Mouse (Mus musculus) regulatory T cell (primary cell): ENCODE data around the gene Rgs12.

Experiments used
- in situ Hi-C: fragments of 300-600 bp; cut with MboI, MseI; formaldehyde crosslinking; loops from one replicate; pipeline ENCODE4 v1.15.1; 2025; ENCODE audit warnings: high pct_unique_total_duplicates

Gene Rgs12

GRCm38 (mm10) chr5:34931091-34931490 lies 18.2 kb upstream of the Rgs12 start:
- in situ Hi-C loops = no loop called here

- in situ Hi-C loops = no loop called here
Observed at GRCm38 (mm10) chr5:34931516-34932457, 17.5 kb upstream of the Rgs12 start.

GRCm38 (mm10) chr5:34932458-34932806 lies 16.8 kb upstream of the Rgs12 start:
- in situ Hi-C loops = no loop called here

- in situ Hi-C loops = no loop called here
Observed at GRCm38 (mm10) chr5:34933461-34933860, 15.8 kb upstream of the Rgs12 start.

- in situ Hi-C loops = no loop called here
Observed at GRCm38 (mm10) chr5:34941710-34942470, 7.4 kb upstream of the Rgs12 start.

- in situ Hi-C loops = no loop called here
Observed at GRCm38 (mm10) chr5:34943428-34943827, 5.8 kb upstream of the Rgs12 start.

GRCm38 (mm10) chr5:34949769-34950211 lies 545 bp downstream of the Rgs12 start:
- in situ Hi-C loops = no loop called here

- in situ Hi-C loops = no loop called here
Observed at GRCm38 (mm10) chr5:34950486-34951160, 1.4 kb downstream of the Rgs12 start.

GRCm38 (mm10) chr5:34951161-34951834 lies 2.1 kb downstream of the Rgs12 start:
- in situ Hi-C loops = no loop called here

GRCm38 (mm10) chr5:34954508-34954907 lies 5.3 kb downstream of the Rgs12 start:
- in situ Hi-C loops = no loop called here

GRCm38 (mm10) chr5:34955630-34956029 lies 6.4 kb downstream of the Rgs12 start:
- in situ Hi-C loops = no loop called here

- in situ Hi-C loops = no loop called here
Observed at GRCm38 (mm10) chr5:34956151-34956550, 6.9 kb downstream of the Rgs12 start.

GRCm38 (mm10) chr5:34957015-34957414 lies 7.8 kb downstream of the Rgs12 start:
- in situ Hi-C loops = no loop called here

- in situ Hi-C loops = no loop called here
Observed at GRCm38 (mm10) chr5:34960021-34960420, 10.8 kb downstream of the Rgs12 start.

- in situ Hi-C loops = no loop called here
Observed at GRCm38 (mm10) chr5:34965531-34965930, 16.3 kb downstream of the Rgs12 start.

GRCm38 (mm10) chr5:34968386-34968785 lies 19.1 kb downstream of the Rgs12 start:
- in situ Hi-C loops = no loop called here

GRCm38 (mm10) chr5:34972471-34972870 lies 23.2 kb downstream of the Rgs12 start:
- in situ Hi-C loops = no loop called here

- in situ Hi-C loops = no loop called here
Observed at GRCm38 (mm10) chr5:34973560-34974317, 24.5 kb downstream of the Rgs12 start.

- in situ Hi-C loops = no loop called here
Observed at GRCm38 (mm10) chr5:34974773-34975443, 25.7 kb downstream of the Rgs12 start.
